Mouse (Mus musculus): ENCODE measurements around the gene Ecsit.

DNA sequence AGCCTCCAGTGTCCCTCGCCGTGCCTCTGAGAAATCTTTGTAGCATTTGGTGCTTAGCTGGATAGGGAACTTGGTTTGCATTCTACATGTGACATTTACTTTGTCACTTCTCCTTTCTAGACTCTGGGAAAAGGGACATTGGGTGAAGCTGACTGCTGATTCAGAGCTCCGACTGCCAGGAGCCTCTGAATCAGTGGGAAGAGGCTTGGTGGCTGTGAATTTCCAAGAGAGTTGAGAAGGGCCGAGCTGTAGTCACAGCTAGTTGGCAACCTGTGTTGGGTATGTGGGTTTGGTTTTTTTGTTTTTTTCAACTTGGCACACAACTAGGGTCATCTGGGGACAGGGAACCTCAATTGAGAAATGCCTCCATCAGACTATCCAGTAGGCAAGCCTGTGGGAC lies 34.3 kb upstream of the Ecsit start:
- no peak for TF ChIP-seq CTCF (IDR thresholded peaks at IDR 0.05)
- TF ChIP-seq POLR2A (IDR thresholded peaks at IDR 0.05; ENCODE audit: insufficient read depth, low read depth, low read length): no peak
